Mouse (Mus musculus) heart, embryonic 14.5 days (tissue): Measurements from ENCODE around the gene Slc17a1. TPM values are rescaled to one million over a fixed set of nuclear protein-coding genes. Genes with fewer than 3 reads are reported as not detected.

Source experiments
- ATAC-seq: fragments of 200-750 bp; cut with Nextera tagmentation; 2 replicates; pipeline ENCODE4 v1.8.0; 2017; ENCODE audit warnings: low read depth, moderate TSS enrichment; ENCODE audit not compliant: insufficient number of reproducible peaks, insufficient read depth, low FRiP score
- H3K27ac ChIP-seq, 2 experiments: fragments of 200-500 bp in 1 of 2; fragments of 300-500 bp in 1 of 2; sonication (generic) in 1 of 2; replicated peaks in 1 of 2; 2 replicates each; pipeline ENCODE4 v1.5.1; 2012 to 2014; ENCODE audit warnings: low read depth in 2 of 2, low read length in 2 of 2, control low read depth in 1 of 2, mild to moderate bottlenecking in 1 of 2, mixed read lengths in 1 of 2; ENCODE audit not compliant: control insufficient read depth in 1 of 2, insufficient read depth in 1 of 2
- H3K27me3 ChIP-seq: fragments of 300-500 bp; sonication (generic); 2 replicates; pipeline ENCODE4 v1.6.1; 2014; ENCODE audit warnings: mild to moderate bottlenecking, low read length, control low read depth; ENCODE audit not compliant: control insufficient read depth, insufficient read depth
- H3K36me3 ChIP-seq: fragments of 300-500 bp; sonication (generic); 2 replicates; pipeline ENCODE4 v1.6.1; 2014; ENCODE audit warnings: mild to moderate bottlenecking, control low read depth, low read length, mixed read lengths; ENCODE audit not compliant: control insufficient read depth, insufficient read depth
- H3K4me1 ChIP-seq, 2 experiments: fragments of 200-500 bp in 1 of 2; fragments of 300-500 bp in 1 of 2; sonication (generic) in 1 of 2; 2 replicates each; pipeline ENCODE4 v1.6.1; 2012 to 2014; ENCODE audit warnings: low read length in 2 of 2, control low read depth in 1 of 2, mixed read lengths in 1 of 2; ENCODE audit not compliant: control insufficient read depth in 2 of 2, insufficient read depth in 2 of 2
- H3K4me2 ChIP-seq: fragments of 300-500 bp; sonication (generic); 2 replicates; pipeline ENCODE4 v1.6.1; 2014; ENCODE audit warnings: mild to moderate bottlenecking, low read length
- H3K4me3 ChIP-seq, 2 experiments: fragments of 200-500 bp in 1 of 2; fragments of 300-500 bp in 1 of 2; sonication (generic) in 1 of 2; 2 replicates each; pipeline ENCODE4 v1.5.1; 2012 to 2014; ENCODE audit warnings: low read length in 2 of 2, mild to moderate bottlenecking in 2 of 2, control low read depth in 1 of 2, low read depth in 1 of 2, moderate library complexity in 1 of 2; ENCODE audit not compliant: control insufficient read depth in 1 of 2, insufficient read depth in 1 of 2
- H3K9ac ChIP-seq: fragments of 300-500 bp; sonication (generic); 2 replicates; pipeline ENCODE4 v1.6.1; 2014; ENCODE audit warnings: mild to moderate bottlenecking, low read length
- H3K9me3 ChIP-seq: fragments of 300-500 bp; sonication (generic); 2 replicates; pipeline ENCODE4 v1.6.1; 2016; ENCODE audit warnings: low read length, control low read depth; ENCODE audit not compliant: control insufficient read depth
- WGBS: fragments of 180-500 bp; shearing (Covaris S2); extraction: QIAGEN DNeasy Blood & Tissue Kit; methylation state at CpG from one replicate; pipeline ENCODE4 v1.1.7; 2014; 5-methylcytosine and 5-hydroxymethylcytosine counted together
- polyA plus RNA-seq: library from polyadenylated mRNA; unstranded; fragments of >200 nt; fragmentation: Nextera tagmentation; extraction: Ambion mirVana; gene quantifications from 2 replicates; pipeline ENCODE4 v1.2.1, GENCODE M21; 2014

The Slc17a1 gene
- polyA plus RNA-seq, 1 experiment from 2014 or later: not detected

DNA sequence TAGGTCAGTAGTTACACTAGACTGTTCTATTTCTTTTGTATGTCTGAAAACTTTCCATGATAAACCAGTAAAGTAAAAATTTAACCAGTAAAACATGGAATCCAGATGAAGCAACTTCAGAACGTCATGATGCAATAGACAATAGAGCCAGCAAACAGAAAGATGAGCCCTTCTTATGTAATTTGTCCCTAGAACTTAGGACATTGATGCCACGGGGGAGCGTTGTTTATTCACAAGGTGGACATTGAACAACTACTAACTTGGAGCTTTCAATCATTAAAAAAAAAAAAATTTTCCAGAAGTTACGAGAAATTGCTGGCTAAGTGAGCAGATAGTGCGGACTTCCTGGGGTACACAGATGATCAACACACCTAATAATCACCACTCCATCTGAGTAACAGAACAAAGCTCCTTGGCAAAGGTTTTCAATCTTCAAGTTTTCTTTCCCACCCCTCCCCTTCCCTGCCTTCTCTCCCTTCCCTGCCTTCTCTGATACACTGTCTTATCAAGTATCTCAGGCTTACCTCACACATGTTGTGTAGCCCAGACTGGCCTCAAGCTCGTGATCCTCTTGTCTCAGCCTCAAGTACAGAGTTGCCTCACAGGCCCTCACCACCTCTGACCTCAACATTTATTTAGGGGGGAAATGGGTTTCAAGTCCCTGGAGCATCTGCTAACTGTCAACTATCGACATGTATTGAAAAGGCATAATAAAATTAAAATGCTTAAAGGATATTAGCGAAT lies 1.4 kb downstream of the Slc17a1 start:
- no peak overlapping the region for H3K9ac ChIP-seq
- H3K27ac ChIP-seq: no peak overlapping the region
- no peaks in the 10 kb centered on the region for H3K27me3 ChIP-seq
- no peaks in the 10 kb centered on the region for H3K9me3 ChIP-seq
- no peak overlapping the region for H3K4me2 ChIP-seq
- WGBS: 77% methylated on average over 8 of the region's 8 CpGs
- no peak overlapping the region for H3K4me3 ChIP-seq
- peaks cover 3 to 5% of the 10 kb centered on the region in 2 experiments; a peak in 2 of 4 replicates for H3K4me1 ChIP-seq
- ATAC-seq: no peak
- no peaks in the 10 kb centered on the region for H3K36me3 ChIP-seq

DNA sequence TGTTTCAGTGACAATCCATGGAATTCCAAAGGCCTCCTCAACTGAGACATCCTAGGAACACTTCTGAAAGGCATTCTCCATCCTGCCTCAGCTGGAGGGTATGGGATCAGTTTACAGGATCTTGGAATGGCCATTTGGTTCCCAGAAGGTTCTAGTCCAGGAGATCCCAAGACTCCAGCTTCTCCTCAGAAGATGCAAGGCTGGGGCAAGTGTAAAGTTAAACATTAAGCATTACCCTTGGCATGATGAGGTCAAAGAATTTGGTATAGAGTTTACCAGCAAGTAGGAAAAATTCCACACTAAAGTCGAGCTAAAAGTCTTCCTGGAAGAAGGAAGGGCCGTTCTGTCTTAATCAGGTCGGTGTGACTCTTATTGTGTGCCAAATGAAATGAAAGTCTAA lies 2.4 kb downstream of the Slc17a1 start:
- H3K9me3 ChIP-seq: no peaks in the 10 kb centered on the region
- H3K4me1 ChIP-seq: peaks cover 0 to 5% of the 10 kb centered on the region in 2 experiments; a peak in 1 of 4 replicates
- ATAC-seq: no peak
- H3K4me2 ChIP-seq: no peak overlapping the region
- H3K4me3 ChIP-seq: no peak overlapping the region
- no peak overlapping the region for H3K9ac ChIP-seq
- no peaks in the 10 kb centered on the region for H3K36me3 ChIP-seq
- WGBS: 73% methylated on average over 3 of the region's 3 CpGs
- no peaks in the 10 kb centered on the region for H3K27me3 ChIP-seq
- H3K27ac ChIP-seq: no peak overlapping the region

DNA sequence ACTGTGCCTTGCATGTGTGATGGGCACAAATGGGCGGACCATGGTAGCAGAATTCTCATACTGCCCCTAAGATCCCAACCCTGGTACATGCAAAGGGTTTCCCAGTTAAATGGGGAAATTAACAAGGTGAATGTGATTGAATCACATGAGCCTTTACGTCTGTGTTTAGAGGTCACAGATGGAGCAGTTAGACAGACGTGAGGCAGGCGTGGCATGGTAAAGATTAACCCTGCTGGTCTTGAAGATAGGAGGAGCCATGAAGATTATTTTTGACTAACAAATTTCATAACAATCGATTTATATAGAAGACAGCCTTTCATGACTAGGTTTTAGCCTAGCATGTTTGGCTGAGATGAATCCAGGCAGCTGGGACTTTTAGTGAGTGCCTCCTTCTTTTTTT lies 5.6 kb downstream of the Slc17a1 start:
- H3K4me3 ChIP-seq: no peak overlapping the region
- H3K27me3 ChIP-seq: no peaks in the 10 kb centered on the region
- no peaks in the 10 kb centered on the region for H3K4me1 ChIP-seq
- WGBS: 77% methylated on average over 5 of the region's 5 CpGs
- no peaks in the 10 kb centered on the region for H3K9me3 ChIP-seq
- H3K4me2 ChIP-seq: no peak overlapping the region
- H3K27ac ChIP-seq: no peak overlapping the region
- ATAC-seq: no peak
- H3K9ac ChIP-seq: no peak overlapping the region
- H3K36me3 ChIP-seq: no peaks in the 10 kb centered on the region

DNA sequence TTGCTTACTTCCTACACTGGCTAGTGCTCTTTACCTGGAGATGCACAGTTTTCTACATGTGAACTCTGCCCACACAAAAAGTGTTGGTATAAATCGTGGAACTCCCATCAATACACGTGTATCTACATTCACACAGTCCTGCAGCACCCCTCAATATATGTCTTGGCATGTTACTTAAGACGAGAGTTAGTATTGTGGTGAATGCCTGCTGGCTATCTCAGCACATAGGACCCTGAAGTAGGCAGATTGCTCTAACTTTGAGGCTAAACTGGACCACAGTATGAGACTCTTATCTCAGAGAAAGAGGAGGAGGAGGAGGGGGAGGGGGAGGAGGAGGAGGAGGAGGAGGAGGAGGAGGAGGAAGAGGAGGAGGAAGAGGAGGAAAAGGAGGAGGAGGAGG lies 11.6 kb downstream of the Slc17a1 start:
- Histone ChIP-seq H3K4me3 (no peak overlapping the region), H3K36me3 (no peaks in the 10 kb centered on the region), H3K4me1 (no peaks in the 10 kb centered on the region), H3K4me2 (no peak overlapping the region), H3K9me3 (no peaks in the 10 kb centered on the region), H3K27ac (no peak overlapping the region), H3K27me3 (no peaks in the 10 kb centered on the region), H3K9ac (no peak overlapping the region)
- WGBS: 62% methylated on average over 3 of the region's 3 CpGs
- no peak for ATAC-seq

DNA sequence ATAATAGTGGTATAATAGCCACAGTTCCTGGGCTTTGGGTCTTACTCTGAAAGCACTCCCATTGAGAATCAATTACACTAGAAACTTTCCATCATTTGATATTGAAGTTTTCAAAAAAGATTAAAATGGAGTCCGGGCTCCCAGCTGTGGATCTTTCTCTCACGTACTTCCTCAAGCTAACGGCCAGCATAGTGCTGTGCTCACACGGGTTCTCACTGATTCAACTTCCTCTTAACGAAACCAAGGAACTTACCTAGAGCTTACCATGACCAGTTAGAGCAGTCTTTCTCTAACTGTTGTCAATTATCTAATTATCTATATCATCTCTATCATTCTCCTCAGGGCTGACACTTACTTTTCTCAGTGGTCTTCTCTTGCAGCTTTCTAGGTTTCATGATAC lies 12.1 kb downstream of the Slc17a1 start:
- H3K4me2 ChIP-seq: no peak overlapping the region
- no peak overlapping the region for H3K9ac ChIP-seq
- WGBS: 81% methylated on average over 5 of the region's 5 CpGs
- no peaks in the 10 kb centered on the region for H3K4me1 ChIP-seq
- H3K27me3 ChIP-seq: no peaks in the 10 kb centered on the region
- no peaks in the 10 kb centered on the region for H3K36me3 ChIP-seq
- H3K4me3 ChIP-seq: no peak overlapping the region
- H3K27ac ChIP-seq: no peak overlapping the region
- no peak for ATAC-seq
- H3K9me3 ChIP-seq: no peaks in the 10 kb centered on the region

DNA sequence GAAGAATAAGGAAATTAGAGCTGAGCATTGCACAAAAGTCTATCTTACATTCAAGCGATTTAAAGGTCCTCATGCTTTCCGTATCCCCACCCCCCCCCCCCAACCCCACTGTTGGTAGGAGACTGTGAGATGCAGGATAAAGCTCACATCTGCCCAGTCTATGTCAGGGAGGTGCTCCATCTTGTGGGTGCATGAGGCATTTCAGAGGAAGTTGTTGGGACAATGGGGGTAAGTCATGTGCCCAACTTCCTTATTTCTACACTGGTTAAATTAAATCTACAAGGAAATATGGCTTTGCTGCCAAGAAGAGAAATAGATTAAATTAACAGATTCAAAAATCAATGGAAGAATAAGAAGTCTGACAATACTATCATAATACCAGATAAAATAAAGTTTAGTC lies 18.0 kb downstream of the Slc17a1 start:
- Histone ChIP-seq H3K9me3 (no peaks in the 10 kb centered on the region), H3K36me3 (no peaks in the 10 kb centered on the region), H3K27ac (no peak overlapping the region), H3K4me2 (no peak overlapping the region), H3K9ac (no peak overlapping the region), H3K27me3 (no peaks in the 10 kb centered on the region), H3K4me1 (no peaks in the 10 kb centered on the region), H3K4me3 (no peak overlapping the region)
- no peak for ATAC-seq
- 40% methylated on average over 2 of the region's 2 CpGs for WGBS

DNA sequence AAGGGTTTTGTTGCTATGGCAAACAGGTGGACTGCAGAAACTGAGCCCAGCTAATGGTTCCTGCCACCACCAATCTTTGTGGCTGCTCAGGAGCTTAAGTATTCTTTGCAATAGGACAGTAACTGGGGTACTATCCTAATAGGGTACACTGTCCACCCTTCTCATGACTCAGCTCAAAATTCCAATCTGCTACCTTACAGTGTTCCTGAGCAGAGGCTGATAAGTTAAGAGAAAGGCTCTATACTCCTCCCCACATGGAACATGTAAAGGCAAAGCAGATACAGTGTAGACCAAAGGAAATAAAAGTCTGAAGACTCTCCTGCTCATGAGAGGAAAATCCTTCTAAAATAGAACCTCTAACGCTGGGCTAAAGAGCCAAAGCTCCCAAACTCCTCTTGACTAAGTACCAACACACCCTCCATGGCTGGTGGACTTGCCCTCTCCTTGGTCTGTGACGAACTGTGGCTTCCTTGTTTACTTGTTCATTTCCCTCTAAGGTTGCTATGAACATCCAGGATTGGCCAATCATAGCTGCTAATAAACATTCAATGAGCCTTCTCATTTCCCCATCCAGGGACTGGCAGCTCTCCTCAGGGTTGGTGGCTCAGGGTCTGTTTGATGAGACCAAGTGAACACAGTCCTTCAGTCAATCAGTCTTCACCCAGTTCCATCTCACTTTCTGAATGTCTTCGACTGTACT lies 19.6 kb downstream of the Slc17a1 start:
- H3K36me3 ChIP-seq: no peaks in the 10 kb centered on the region
- no peak overlapping the region for H3K4me3 ChIP-seq
- no peak overlapping the region for H3K4me2 ChIP-seq
- no peaks in the 10 kb centered on the region for H3K9me3 ChIP-seq
- no peak overlapping the region for H3K9ac ChIP-seq
- H3K4me1 ChIP-seq: no peaks in the 10 kb centered on the region
- H3K27me3 ChIP-seq: no peaks in the 10 kb centered on the region
- H3K27ac ChIP-seq: no peak overlapping the region
- WGBS: 81% methylated on average over 3 of the region's 3 CpGs
- no peak for ATAC-seq
